Comparison of ENCODE assay signal across 9 mouse cellular contexts in the genomic region with DNA sequence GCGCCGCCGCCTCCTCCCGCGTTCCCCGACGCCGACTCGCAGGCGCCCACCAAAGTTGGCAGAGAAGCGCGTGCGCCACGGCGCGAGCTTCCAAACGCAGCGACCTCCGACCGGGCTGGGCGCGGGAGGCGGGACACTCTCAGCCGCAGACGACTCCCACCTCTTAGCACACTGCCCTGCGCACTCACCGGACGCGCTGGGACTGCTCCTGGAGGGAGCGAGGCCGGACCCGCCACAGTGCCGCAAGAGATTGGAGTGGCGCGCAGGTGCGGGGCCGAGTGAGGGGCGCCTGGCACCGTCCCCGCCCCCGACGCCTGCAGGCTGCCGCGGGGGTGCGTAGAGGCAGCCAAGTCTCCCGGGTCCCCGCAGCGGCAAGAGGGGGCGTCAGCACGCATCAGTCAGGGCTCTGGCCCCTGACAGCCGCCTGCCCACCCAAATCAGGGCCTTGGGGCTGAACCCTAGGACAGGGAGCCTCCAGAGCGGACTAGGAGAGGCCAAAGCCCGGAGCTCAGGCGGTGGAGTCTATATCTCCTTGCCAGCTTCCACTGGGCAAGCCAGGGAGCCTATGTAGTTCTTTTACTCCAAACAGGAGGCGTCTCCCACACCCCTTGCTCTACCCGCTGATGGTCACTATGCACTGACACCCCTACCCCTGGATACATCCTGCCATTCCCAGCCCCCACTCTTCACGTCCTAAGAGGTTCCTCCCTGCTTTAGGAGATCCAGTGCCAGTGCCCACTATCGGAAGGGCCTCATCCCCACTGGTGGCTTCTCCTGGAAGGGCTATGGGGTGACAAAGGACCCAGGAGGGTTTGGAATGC. TPM values are rescaled to one million over a fixed set of nuclear protein-coding genes. Genes with fewer than 3 reads are reported as not detected.
DNase-seq lines count a peak whose midpoint lies in the region; ATAC-seq and TF ChIP-seq lines count a peak whose summit lies in the region.
"Had no signal": no experiment of that assay in that cellular context is flagged by ENCODE, and none has a peak within 500 bp of the region (broad histone marks: within the 10 kb centered on the region; RNA-seq: fewer than 3 reads in every experiment).

A gene (minus strand): TSS at position 763 of the 821 bp plus-strand sequence.

- H3K4me3 ChIP-seq in forebrain, embryonic 12.5 days (replicated peaks), result peak within 1 kb of the TSS; percentile 36
- peak within 1 kb of the TSS; percentile 43 for H3K4me3 ChIP-seq in limb, embryonic 12.5 days (replicated peaks)
- H3K4me3 ChIP-seq in small intestine, adult 2 months (ENCODE audit: low read depth, low read length), result peak within 1 kb of the TSS; percentile 54

- H3K36me3 ChIP-seq in forebrain, embryonic 12.5 days (replicated peaks), result no peaks in the 10 kb centered on the region
- H3K36me3 ChIP-seq in limb, embryonic 12.5 days, result no peaks in the 10 kb centered on the region
- H3K36me3 ChIP-seq in small intestine, adult 2 months (ENCODE audit: control insufficient read depth, insufficient read depth, low read length), result no peaks in the 10 kb centered on the region

- peak; percentile 56 for DNase-seq in embryo, embryonic 10 days (ENCODE audit: low spot score)
- no peak for DNase-seq in embryo, embryonic 11 days
- peak; percentile 42 for DNase-seq in ES-CJ7 (ENCODE audit: low read depth, low spot score)
- DNase-seq in embryo, embryonic 10.5 days (ENCODE audit: low spot score), result no peak

- no peak within 1 kb of the TSS for H3K27ac ChIP-seq in forebrain, embryonic 12.5 days
- no peak within 1 kb of the TSS for H3K27ac ChIP-seq in limb, embryonic 12.5 days
- H3K27ac ChIP-seq in small intestine, adult 2 months (ENCODE audit: insufficient read depth, low read depth, low read length), result no peak within 1 kb of the TSS
- H3K27ac ChIP-seq: macrophage had no signal

- under 1% methylated on average over 51 of the region's 58 CpGs for WGBS in forebrain, embryonic 12.5 days
- 1% methylated on average over 58 of the region's 58 CpGs for WGBS in limb, embryonic 12.5 days
- 4% methylated on average over 58 of the region's 58 CpGs for WGBS in small intestine, adult 2 months

- no peak for TF ChIP-seq CTCF in small intestine, adult 2 months (IDR thresholded peaks at IDR 0.05; ENCODE audit: extremely low read depth, insufficient read length, insufficient replicate concordance, low read depth, low read length)

- peaks cover 48% of the 10 kb centered on the region for H3K27me3 ChIP-seq in forebrain, embryonic 12.5 days
- peaks cover 54% of the 10 kb centered on the region for H3K27me3 ChIP-seq in limb, embryonic 12.5 days
- H3K27me3 ChIP-seq in small intestine, adult 2 months (ENCODE audit: control insufficient read depth, insufficient read depth, low read length), result peaks cover 16% of the 10 kb centered on the region

- H3K9ac ChIP-seq in forebrain, embryonic 12.5 days, result no peak within 1 kb of the TSS
- H3K9ac ChIP-seq in limb, embryonic 12.5 days (replicated peaks), result peak within 1 kb of the TSS; percentile 46; the same call in 1 of the 2 replicates

- TF ChIP-seq POLR2A in small intestine, adult 2 months (IDR thresholded peaks at IDR 0.05; ENCODE audit: low read depth, low read length), result no peak

- no peaks in the 10 kb centered on the region for H3K9me3 ChIP-seq in forebrain, embryonic 12.5 days
- no peaks in the 10 kb centered on the region for H3K9me3 ChIP-seq in limb, embryonic 12.5 days

- no peak for ATAC-seq in forebrain, embryonic 12.5 days (ENCODE audit: low FRiP score)
- no peak for ATAC-seq in limb, embryonic 12.5 days (ENCODE audit: insufficient number of reproducible peaks, insufficient read depth, low FRiP score, low TSS enrichment, low read depth)
- no peak for ATAC-seq in megakaryocyte-erythroid progenitor cell, adult 5-6 weeks (replicated peaks; ENCODE audit: low FRiP score, low TSS enrichment, poor library complexity, severe bottlenecking)

- peak within 1 kb of the TSS; percentile 54 for H3K4me2 ChIP-seq in forebrain, embryonic 12.5 days
- H3K4me2 ChIP-seq in limb, embryonic 12.5 days, result peak within 1 kb of the TSS; percentile 73

- peaks cover 11% of the 10 kb centered on the region for H3K4me1 ChIP-seq in forebrain, embryonic 12.5 days
- peaks cover 17% of the 10 kb centered on the region for H3K4me1 ChIP-seq in limb, embryonic 12.5 days (replicated peaks)
- H3K4me1 ChIP-seq in small intestine, adult 2 months (ENCODE audit: control insufficient read depth, insufficient read depth, insufficient read length, low read length), result no peaks in the 10 kb centered on the region; the same call in 1 of the 2 replicates

RNA-seq across cellular contexts. Expression of the gene that starts here (rescaled TPM):
- polyA plus RNA-seq in forebrain, embryonic 12.5 days (2016; fragmentation: Nextera tagmentation; extraction: Ambion mirVana), result 0.08 and 0.13 TPM in 2 replicates
- 0.10 and 0.27 TPM in 2 replicates for polyA plus RNA-seq in limb, embryonic 12.5 days (2016; fragmentation: Nextera tagmentation; extraction: Ambion mirVana)
- polyA plus RNA-seq in small intestine, adult 2 months (2012; rRNA removed), result 0.04 TPM in 1 of 2 replicates, not detected in the other
- not detected in 2 replicates for total RNA-seq in megakaryocyte-erythroid progenitor cell, adult 5-6 weeks (2014; fragmentation: Nextera tagmentation)
- total RNA-seq in megakaryocyte-erythroid progenitor cell, adult 5-6 weeks (2017), result 0.05 TPM in 1 of 2 replicates, not detected in the other
- polyA plus RNA-seq: macrophage had no signal

Comparison
In these comparisons a context has a peak if more than half of its experiments do, and no peak if none do; other contexts are left out.
1. DNase-seq: peak in embryo, embryonic 10 days (single experiment) and ES-CJ7 (single experiment); none in embryo, embryonic 11 days (single experiment) and embryo, embryonic 10.5 days (single experiment).
2. Peak in every context shown above with its lines, with median percentiles within 50 percentile points of each other: H3K4me3 ChIP-seq.